Mouse (Mus musculus) midbrain, embryonic 16.5 days (tissue): ENCODE results near the gene Cir1. TPM values are rescaled to one million over a fixed set of nuclear protein-coding genes. Genes with fewer than 3 reads are reported as not detected.

Experiments used
- ATAC-seq: fragments of 200-750 bp; cut with Nextera tagmentation; 2 replicates; pipeline ENCODE4 v1.8.0; 2017; ENCODE audit warnings: moderate TSS enrichment
- H3K27ac ChIP-seq: fragments of 300-500 bp; sonication (generic); 2 replicates; pipeline ENCODE4 v1.5.1; 2014; ENCODE audit warnings: mild to moderate bottlenecking, low read length, mixed read lengths
- H3K27me3 ChIP-seq: fragments of 300-500 bp; sonication (generic); 2 replicates; pipeline ENCODE4 v1.6.1; 2014; ENCODE audit warnings: low read depth, low read length, mixed read lengths; ENCODE audit not compliant: control insufficient read depth, insufficient read depth
- H3K36me3 ChIP-seq: fragments of 300-500 bp; sonication (generic); 2 replicates; pipeline ENCODE4 v1.6.1; 2014; ENCODE audit warnings: mild to moderate bottlenecking, low read length, moderate library complexity, mixed read lengths; ENCODE audit not compliant: control insufficient read depth, insufficient read depth
- H3K4me1 ChIP-seq: fragments of 300-500 bp; sonication (generic); 2 replicates; pipeline ENCODE4 v1.6.1; 2014; ENCODE audit warnings: mild to moderate bottlenecking, low read length, mixed read lengths; ENCODE audit not compliant: control insufficient read depth, insufficient read depth
- H3K4me2 ChIP-seq: fragments of 300-500 bp; sonication (generic); 2 replicates; pipeline ENCODE4 v1.6.1; 2014; ENCODE audit warnings: mild to moderate bottlenecking, low read length, mixed read lengths
- H3K4me3 ChIP-seq: fragments of 300-500 bp; sonication (generic); 2 replicates; pipeline ENCODE4 v1.5.1; 2014; ENCODE audit warnings: low read depth, mild to moderate bottlenecking, low read length, moderate library complexity, mixed read lengths
- H3K9ac ChIP-seq: fragments of 300-500 bp; sonication (generic); 2 replicates; pipeline ENCODE4 v1.6.1; 2014; ENCODE audit warnings: low read depth, low read length, mixed read lengths
- H3K9me3 ChIP-seq: fragments of 300-500 bp; sonication (generic); replicated peaks from 2 replicates; pipeline ENCODE4 v1.6.1; 2014; ENCODE audit warnings: mild to moderate bottlenecking, low read length, mixed read lengths; ENCODE audit not compliant: control insufficient read depth, poor library complexity, severe bottlenecking
- WGBS: fragments of 180-500 bp; shearing (Covaris S2); extraction: QIAGEN DNeasy Blood & Tissue Kit; methylation state at CpG from one replicate; pipeline ENCODE4 v1.1.7; 2014; 5-methylcytosine and 5-hydroxymethylcytosine counted together
- polyA plus RNA-seq: library from polyadenylated mRNA; unstranded; fragments of >200 nt; fragmentation: Nextera tagmentation; extraction: Ambion mirVana; gene quantifications from 2 replicates; pipeline ENCODE4 v1.2.1, GENCODE M21; 2015

The Cir1 gene
- polyA plus RNA-seq, 1 experiment from 2014 or later, result 25.5 TPM

DNA sequence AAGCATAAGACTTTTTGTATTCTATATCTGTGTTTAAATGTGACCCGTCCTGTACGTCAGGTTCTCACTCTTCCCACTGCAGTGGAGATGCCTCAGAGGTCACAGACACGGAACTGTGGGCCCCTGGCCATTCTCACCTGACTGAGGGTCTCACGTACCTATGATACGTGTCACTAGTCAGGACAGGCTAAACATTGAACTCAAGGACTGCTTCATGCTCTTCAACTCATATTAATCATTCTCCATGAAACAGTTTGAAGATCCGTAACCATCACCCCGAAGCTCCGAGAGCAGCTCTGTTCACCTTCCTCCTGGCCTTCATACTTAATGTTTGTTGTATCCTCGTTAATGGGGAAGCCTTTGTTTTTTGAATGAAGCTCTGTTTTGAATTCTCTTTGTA is 4.9 kb upstream of the Cir1 start:
- Histone ChIP-seq H3K27ac (no peak overlapping the region), H3K27me3 (no peaks in the 10 kb centered on the region), H3K4me2 (no peak overlapping the region), H3K4me1 (peaks cover 3% of the 10 kb centered on the region; the same call in 1 of the 2 replicates), H3K4me3 (no peak overlapping the region), H3K36me3 (no peaks in the 10 kb centered on the region), H3K9me3 (no peaks in the 10 kb centered on the region), H3K9ac (no peak overlapping the region)
- 94% methylated on average over 9 of the region's 9 CpGs for WGBS
- ATAC-seq, result no peak

DNA sequence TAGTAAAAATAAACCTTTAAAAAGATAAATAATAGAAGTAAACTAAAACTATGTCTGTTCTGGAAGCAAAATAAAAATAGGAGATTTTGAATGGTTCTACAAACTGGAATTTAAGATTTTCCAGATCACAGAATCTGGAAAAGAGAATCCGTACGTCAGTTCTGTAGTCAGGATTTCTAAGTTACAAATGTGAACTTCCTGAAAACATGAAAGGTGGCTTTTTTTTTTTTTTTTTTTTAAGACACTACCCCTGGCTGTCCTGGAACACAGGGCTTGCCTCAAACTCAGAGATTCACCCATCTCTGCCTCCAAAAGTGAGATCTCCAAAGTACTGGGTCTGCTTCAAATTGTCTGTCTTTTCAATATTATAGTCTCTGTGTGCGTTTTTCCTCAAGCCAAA is 1.8 kb upstream of the Cir1 start:
- ATAC-seq, result no peak
- H3K36me3 ChIP-seq, result 0 out of 2 replicates have a peak, but pooled peaks cover 3% of the 10 kb centered on the region
- WGBS, result 91% methylated on average over 3 of the region's 3 CpGs

DNA sequence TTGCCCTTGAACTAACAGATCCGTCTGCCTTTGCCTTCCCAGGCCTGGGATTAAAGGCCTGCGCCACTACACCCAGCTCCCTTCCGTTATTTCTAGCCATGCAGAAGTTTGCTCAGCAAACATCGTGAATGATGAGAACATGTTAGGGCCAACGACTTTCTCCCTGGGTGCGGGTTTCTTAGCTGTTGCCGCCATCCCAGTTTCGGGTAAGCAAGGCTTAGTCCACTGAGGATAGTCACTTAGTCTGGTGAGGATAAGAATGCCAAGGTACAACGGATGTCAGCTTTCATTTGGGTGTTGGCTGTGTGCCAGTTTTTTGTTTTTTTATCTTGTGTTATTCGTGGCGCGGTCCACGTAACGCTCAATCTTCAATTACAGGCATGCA is 608 bp upstream of the Cir1 start:
- Histone ChIP-seq H3K4me1 (peaks cover 13% of the 10 kb centered on the region), H3K27ac (peak overlapping the region; percentile 74), H3K36me3 (peaks cover 9% of the 10 kb centered on the region), H3K4me3 (peak overlapping the region; percentile 84), H3K4me2 (peak overlapping the region; percentile 60), H3K9me3 (no peaks in the 10 kb centered on the region), H3K27me3 (no peaks in the 10 kb centered on the region), H3K9ac (peak overlapping the region; percentile 71)
- 40% methylated on average over 14 of the region's 14 CpGs for WGBS
- peak; percentile 57 for ATAC-seq

More for the DNA sequence above, 1.8 kb upstream of the Cir1 start:
- Histone ChIP-seq H3K27me3 (no peaks in the 10 kb centered on the region), H3K27ac (no peak overlapping the region), H3K4me1 (peaks cover 13% of the 10 kb centered on the region), H3K9ac (no peak overlapping the region), H3K4me3 (no peak overlapping the region), H3K4me2 (no peak overlapping the region), H3K9me3 (no peaks in the 10 kb centered on the region)

DNA sequence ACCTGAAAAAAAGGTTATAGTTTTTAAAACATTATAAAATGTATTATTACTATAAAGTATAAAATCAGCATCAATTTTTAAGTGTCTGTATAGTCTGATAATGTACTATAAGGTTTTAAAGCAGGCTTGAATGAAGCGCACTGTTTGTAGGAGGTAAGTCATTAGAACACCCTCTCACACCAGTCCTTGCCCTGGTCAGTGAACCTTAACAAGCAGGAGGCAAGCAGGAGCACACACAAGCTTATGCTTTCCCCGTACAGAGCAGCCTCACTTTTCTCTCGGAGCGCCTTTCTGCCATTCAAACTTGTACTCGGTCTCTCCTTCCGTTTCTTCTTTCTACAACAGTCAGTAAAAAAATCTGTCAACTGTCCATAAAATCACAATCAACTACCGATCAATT is 6.5 kb downstream of the Cir1 start:
- Histone ChIP-seq H3K9ac (no peak overlapping the region), H3K27me3 (no peaks in the 10 kb centered on the region), H3K36me3 (peaks cover 26% of the 10 kb centered on the region), H3K4me3 (no peak overlapping the region), H3K4me2 (no peak overlapping the region), H3K27ac (no peak overlapping the region), H3K4me1 (0 out of 2 replicates have a peak, but pooled peaks cover under 1% of the 10 kb centered on the region), H3K9me3 (no peaks in the 10 kb centered on the region)
- ATAC-seq, result no peak
- WGBS, result 91% methylated on average over 7 of the region's 7 CpGs

DNA sequence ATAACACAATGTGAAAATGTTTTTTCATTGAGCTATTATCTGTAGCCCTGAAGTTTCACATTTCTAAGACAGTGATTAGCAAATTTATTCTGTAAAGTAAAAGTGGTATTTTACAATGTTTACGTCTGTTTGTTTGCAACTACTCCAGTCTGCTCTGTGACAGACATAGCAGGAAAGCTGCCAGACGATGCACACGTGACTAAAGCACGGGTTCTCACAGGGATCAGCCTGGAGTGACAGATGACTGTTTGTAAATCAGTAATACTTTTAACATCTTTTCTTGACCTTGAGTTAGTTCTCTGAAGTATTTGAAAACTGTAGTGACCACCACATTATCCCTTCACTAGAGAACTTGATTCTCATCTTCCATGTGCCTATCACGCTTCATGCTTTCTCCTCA is 8.0 kb downstream of the Cir1 start:
- H3K4me1 ChIP-seq, result no peaks in the 10 kb centered on the region
- no peak for ATAC-seq
- no peak overlapping the region for H3K27ac ChIP-seq
- H3K4me3 ChIP-seq, result no peak overlapping the region
- H3K9me3 ChIP-seq, result no peaks in the 10 kb centered on the region
- no peaks in the 10 kb centered on the region for H3K27me3 ChIP-seq
- 94% methylated on average over 5 of the region's 5 CpGs for WGBS
- H3K36me3 ChIP-seq, result peaks cover 23% of the 10 kb centered on the region
- no peak overlapping the region for H3K9ac ChIP-seq
- H3K4me2 ChIP-seq, result no peak overlapping the region

DNA sequence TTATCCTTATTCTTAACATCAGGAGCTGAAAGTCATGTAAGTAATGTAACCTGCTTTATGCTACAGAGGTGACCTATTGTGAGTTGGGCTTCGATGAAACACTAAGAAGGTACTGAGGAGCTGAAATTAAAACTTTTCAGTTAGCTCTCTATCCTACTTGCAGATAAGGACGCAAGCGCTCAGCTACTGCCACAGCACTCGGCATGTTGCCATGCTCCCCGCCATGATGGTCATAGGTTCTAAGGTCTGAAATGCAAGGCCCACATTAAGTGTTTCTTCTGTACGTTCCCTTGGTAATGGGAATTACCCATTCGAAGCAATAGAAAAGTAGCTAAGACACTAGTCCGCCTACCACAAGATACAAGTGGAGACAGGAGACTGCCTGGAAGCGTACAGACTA is 9.8 kb downstream of the Cir1 start:
- ATAC-seq, result no peak
- Histone ChIP-seq H3K27ac (no peak overlapping the region), H3K4me3 (no peak overlapping the region), H3K9me3 (no peaks in the 10 kb centered on the region), H3K36me3 (peaks cover 16% of the 10 kb centered on the region), H3K27me3 (no peaks in the 10 kb centered on the region), H3K4me2 (no peak overlapping the region), H3K9ac (no peak overlapping the region), H3K4me1 (no peaks in the 10 kb centered on the region)
- 98% methylated on average over 9 of the region's 9 CpGs for WGBS

DNA sequence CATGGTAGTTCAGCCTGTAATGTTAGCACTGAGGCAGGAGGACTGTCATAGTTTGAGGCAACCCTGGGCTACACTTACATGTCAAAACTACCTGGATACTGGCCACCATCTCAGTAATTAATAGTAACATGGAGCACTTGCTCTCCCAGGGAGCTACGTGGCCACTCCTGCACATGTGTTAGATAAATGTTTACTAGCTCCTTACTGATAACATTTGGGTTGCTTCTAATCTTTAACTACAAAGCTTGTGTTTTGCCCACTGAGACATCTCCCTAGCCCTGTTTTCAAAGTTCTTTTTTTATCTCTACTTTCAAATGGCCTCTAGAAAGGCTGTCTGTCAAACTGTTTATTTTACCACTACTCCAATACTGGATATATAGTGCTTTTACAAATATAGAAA is 10.5 kb downstream of the Cir1 start:
- WGBS, result 93% methylated on average over 1 of the region's 1 CpGs
- H3K36me3 ChIP-seq, result peaks cover 16% of the 10 kb centered on the region

DNA sequence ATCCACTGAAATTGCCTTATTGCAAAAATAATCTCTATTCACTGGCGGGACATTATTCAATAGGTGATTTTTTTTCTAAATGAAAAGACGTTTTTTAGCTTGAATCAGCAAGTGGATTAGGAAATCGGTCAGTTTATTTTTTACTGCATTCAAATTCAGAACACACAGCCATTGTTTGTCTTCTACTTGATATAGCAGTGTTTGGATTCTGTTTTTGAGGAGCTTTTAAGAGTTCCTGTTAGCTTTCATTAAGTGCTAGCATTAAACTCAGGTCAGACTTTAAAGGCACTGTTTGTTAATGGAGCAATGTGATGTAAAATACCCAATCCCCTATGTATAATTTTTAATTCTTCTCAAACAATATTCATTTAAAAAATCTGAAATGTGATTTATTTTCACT is 13.7 kb downstream of the Cir1 start:
- no peak for ATAC-seq
- Histone ChIP-seq H3K27ac (no peak overlapping the region), H3K36me3 (peaks cover 9% of the 10 kb centered on the region), H3K4me1 (no peaks in the 10 kb centered on the region), H3K9me3 (no peaks in the 10 kb centered on the region), H3K9ac (no peak overlapping the region), H3K27me3 (no peaks in the 10 kb centered on the region), H3K4me2 (no peak overlapping the region), H3K4me3 (no peak overlapping the region)
- 35% methylated on average over 3 of the region's 3 CpGs for WGBS

More for the DNA sequence above, 10.5 kb downstream of the Cir1 start:
- Histone ChIP-seq H3K4me2 (no peak overlapping the region), H3K4me1 (no peaks in the 10 kb centered on the region), H3K27ac (no peak overlapping the region), H3K9me3 (no peaks in the 10 kb centered on the region), H3K9ac (no peak overlapping the region), H3K4me3 (no peak overlapping the region), H3K27me3 (no peaks in the 10 kb centered on the region)
- no peak for ATAC-seq

DNA sequence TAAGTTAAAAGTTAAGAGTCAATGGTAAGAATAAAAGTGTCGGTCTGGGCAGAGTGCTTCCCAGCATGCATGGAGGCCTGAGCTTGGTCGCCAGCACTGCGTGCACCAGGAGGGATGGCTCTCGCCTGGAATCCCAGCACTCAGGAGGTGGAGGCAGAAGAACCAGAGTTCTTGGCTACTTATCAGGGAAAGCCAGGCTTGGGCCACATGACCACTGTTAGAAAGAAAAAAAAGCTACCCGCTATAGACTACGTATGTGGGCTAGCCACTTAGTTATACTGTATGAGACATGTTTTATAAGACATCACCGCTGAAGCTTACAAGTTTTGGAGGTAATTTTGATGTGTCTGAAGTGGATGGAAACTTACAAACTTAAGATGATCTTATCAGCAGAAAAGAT is 14.3 kb downstream of the Cir1 start:
- WGBS, result 78% methylated on average over 7 of the region's 7 CpGs
- no peaks in the 10 kb centered on the region for H3K9me3 ChIP-seq
- H3K4me2 ChIP-seq, result no peak overlapping the region
- ATAC-seq, result no peak
- H3K36me3 ChIP-seq, result peaks cover 9% of the 10 kb centered on the region
- H3K9ac ChIP-seq, result no peak overlapping the region
- no peaks in the 10 kb centered on the region for H3K4me1 ChIP-seq
- H3K27ac ChIP-seq, result no peak overlapping the region
- no peaks in the 10 kb centered on the region for H3K27me3 ChIP-seq
- H3K4me3 ChIP-seq, result no peak overlapping the region
